Mouse (Mus musculus) gonadal fat pad, adult 2 months (tissue): Measurements from ENCODE around the gene Pttg1ip. TPM values are rescaled to one million over a fixed set of nuclear protein-coding genes. Genes with fewer than 3 reads are reported as not detected.

Experiments
- DNase-seq: peaks from one replicate; pipeline ENCODE4 v3.0.0-alpha.2; 2012; ENCODE audit warnings: low read depth
- polyA plus RNA-seq: library from polyadenylated mRNA; depleted of rRNA; stranded (reverse); fragments of >200 nt; gene quantifications from 2 replicates; pipeline ENCODE4 v1.2.3, GENCODE M21; 2012

The Pttg1ip gene
- polyA plus RNA-seq, 1 experiment, result 244 TPM

- no peak for DNase-seq
Measured at GRCm38 (mm10) chr10:77569481-77569880, 12.0 kb upstream of the Pttg1ip start.

DNA sequence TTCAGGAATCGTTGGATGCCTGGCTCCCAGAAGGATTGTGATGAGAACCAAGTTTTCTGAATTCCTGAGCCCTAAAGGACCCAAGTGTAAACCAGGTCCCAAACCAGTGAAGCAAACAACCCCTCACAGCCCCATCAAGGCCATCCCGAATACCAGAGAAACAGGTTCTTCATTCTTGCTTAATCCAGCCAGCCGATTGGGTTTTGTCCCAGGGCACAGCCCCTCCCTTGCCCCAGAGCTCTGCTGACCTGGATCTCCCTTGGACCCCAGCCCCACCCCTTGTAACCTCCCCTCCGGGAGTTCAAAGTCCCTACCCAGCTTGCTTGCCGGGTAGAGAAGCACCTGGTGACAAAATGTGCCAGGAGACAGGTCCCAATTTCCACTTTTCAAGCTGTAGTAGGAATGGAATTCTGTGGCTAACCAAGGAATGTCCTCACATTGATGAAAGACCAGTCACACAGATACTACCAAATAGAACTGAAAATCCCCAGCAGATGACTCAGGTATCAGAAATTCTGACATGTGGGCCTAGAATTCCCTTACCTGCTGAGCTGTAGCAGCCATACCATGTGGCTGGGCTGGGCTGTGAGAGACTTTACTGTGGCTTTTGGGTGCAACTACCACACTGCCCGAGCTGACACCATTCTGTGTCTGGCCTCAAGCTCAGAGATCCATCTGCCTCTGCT is 11.4 kb upstream of the Pttg1ip start:
- no peak for DNase-seq

- no peak for DNase-seq
Measured at GRCm38 (mm10) chr10:77572225-77572624, 9.3 kb upstream of the Pttg1ip start.

DNA sequence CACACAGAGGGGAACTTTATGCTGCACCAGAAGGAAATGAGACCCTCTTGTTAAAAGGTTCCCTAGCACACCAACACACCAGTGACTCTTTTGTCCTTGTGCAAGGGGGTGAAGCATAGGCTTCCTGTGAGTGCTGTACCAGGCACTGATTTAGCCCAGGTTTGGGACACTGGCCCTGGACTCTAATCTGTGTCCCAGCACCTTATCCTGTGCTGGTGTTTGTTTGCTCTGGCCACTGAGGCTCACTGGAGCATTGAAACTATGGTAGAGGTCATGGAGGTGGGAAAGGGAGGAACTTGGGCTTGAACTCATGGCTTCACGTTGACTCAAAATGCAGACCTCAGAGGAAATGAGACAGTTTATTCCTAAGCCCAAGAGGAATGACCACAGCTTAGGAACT is 8.4 kb upstream of the Pttg1ip start:
- no peak for DNase-seq

GRCm38 (mm10) chr10:77580027-77580920 is 1.2 kb upstream of the Pttg1ip start:
- DNase-seq, result no peak

- DNase-seq, result no peak
Measured at GRCm38 (mm10) chr10:77581023-77581407, 505 bp upstream of the Pttg1ip start.

GRCm38 (mm10) chr10:77582285-77582618 is 732 bp downstream of the Pttg1ip start:
- no peak for DNase-seq

GRCm38 (mm10) chr10:77583795-77584422 is 2.4 kb downstream of the Pttg1ip start:
- DNase-seq, result no peak

- DNase-seq, result no peak
Measured at GRCm38 (mm10) chr10:77586637-77587036, 5.1 kb downstream of the Pttg1ip start.

GRCm38 (mm10) chr10:77587091-77587775 is 5.7 kb downstream of the Pttg1ip start:
- DNase-seq, result no peak

GRCm38 (mm10) chr10:77588036-77588435 is 6.5 kb downstream of the Pttg1ip start:
- DNase-seq, result no peak

- DNase-seq, result no peak
Measured at GRCm38 (mm10) chr10:77589117-77589516, 7.6 kb downstream of the Pttg1ip start.

- no peak for DNase-seq
Measured at GRCm38 (mm10) chr10:77589749-77590148, 8.2 kb downstream of the Pttg1ip start.

GRCm38 (mm10) chr10:77590812-77591211 is 9.3 kb downstream of the Pttg1ip start:
- no peak for DNase-seq

DNA sequence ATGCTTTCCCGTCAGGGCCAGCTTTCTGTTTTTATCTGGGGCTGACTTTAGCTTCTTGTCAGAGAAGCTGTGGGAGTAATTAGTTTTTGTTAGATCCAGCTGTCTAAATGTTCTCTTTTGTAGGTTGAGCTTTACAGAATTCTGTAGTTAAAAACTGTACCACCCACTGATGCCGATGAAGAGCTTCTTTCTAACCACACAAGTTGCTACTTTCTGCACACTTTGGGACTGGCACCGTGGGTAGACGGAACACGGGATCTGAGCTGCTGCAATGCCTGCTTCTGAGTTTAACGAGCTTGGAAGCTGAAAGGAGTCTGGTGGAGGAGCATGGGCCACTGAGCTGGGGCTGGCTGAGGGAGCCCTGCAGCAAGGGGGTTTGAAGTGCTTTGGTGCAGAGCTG is 10.0 kb downstream of the Pttg1ip start:
- no peak for DNase-seq

DNA sequence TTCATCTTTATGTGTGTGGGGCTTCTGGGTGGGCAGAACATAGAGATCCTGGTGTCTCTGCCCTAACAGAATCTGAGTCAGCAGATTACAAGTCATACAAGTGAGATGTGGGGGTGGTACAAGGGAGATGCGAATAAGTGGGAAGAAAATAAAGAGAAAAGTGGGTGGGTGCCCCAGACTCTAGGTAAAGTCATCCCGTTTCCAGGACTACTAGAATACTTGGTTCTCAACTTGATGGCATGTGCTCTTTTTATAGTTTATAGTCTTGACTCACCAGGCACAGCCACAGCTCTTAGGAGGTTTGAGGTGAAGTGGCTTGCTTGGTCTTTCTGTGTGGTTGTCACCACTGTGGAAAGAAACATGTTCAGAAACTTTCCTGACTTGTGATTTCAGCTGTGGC is 14.5 kb downstream of the Pttg1ip start:
- DNase-seq, result no peak

DNA sequence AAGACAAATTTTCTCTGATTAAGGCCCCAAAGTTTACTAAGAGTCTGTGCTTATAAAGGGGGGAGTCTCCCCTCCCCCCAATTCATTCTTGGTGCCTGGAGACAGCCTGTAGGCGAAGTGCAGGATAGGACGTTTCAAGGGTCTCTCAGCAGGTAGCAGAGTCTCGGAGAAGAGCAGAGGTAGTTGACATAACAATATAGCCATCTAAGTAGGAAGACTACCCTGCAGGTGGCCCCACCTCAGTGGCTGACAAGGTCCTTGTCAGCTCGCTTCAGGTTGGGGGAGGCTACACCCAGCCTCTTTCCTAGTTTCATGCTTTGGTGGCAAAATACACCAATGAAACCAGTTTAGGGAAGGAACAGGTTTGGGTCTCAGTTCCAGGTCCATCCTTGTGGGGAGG is 21.5 kb downstream of the Pttg1ip start:
- no peak for DNase-seq

GRCm38 (mm10) chr10:77604111-77604510 is 22.6 kb downstream of the Pttg1ip start:
- no peak for DNase-seq

- DNase-seq, result no peak
Measured at GRCm38 (mm10) chr10:77604958-77605357, 23.4 kb downstream of the Pttg1ip start.

- DNase-seq, result no peak
Measured at GRCm38 (mm10) chr10:77605368-77605767, 23.8 kb downstream of the Pttg1ip start.

DNA sequence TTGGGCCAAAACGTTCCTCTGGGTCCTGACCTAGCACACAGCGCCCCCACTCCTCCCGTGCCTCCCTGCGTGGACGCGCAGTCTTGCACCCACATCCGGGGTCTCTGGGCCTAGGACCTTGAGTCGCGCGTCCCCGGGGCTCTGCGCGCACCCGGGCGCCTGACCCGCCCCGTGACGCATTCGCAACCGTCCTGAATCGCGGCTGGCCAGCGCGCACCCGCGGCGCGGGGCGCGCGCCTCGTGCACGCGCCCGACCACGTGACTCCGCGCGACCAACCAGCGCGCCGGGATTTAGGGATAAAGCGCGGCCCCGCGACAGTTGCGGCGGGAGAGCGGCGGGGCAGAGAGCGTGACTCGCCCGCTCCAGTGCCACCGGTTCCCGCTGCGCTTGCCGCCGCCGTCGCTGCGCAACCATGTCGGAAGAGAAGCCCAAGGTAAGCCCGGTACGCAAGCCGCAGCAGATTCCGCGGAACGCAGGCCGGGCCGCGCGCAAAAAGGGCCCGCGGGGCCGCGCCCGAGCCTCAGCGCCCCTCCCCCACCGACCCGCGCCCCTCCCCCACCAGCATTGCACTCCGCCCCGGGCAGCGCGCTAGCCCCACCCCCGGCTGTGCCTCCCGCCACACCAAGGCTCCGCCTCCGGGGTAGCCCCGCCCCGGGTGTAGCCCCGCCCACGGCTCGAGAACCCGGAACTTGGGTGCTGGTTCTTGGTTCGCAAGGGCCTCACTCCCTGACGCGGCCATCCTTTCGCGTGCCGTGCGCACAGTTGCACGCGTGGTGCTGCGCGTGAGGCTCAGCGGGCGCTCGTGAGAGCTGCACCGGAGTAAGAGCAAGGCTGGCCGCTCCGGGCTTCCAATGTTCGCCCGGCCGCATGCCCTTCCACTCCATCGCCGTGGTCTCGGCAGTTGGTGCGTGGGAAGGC is 24.6 kb downstream of the Pttg1ip start, which contains the start of the genes Sumo3 and Gm49325:
Sumo3 (plus strand) TSS at position 190 of the 919 bp plus-strand sequence.
Gm49325 (plus strand) TSS at position 290 of the 919 bp plus-strand sequence.
- DNase-seq, result no peak
